Mouse (Mus musculus) neural tube, embryonic 10.5 days (tissue): ENCODE results near the gene Rbm6.

Experiments used
- DNase-seq: peaks from one replicate; pipeline ENCODE4 v3.0.0-alpha.2; 2017; ENCODE audit warnings: low spot score; ENCODE audit errors: extremely low spot score

Rbm6 gene

DNA sequence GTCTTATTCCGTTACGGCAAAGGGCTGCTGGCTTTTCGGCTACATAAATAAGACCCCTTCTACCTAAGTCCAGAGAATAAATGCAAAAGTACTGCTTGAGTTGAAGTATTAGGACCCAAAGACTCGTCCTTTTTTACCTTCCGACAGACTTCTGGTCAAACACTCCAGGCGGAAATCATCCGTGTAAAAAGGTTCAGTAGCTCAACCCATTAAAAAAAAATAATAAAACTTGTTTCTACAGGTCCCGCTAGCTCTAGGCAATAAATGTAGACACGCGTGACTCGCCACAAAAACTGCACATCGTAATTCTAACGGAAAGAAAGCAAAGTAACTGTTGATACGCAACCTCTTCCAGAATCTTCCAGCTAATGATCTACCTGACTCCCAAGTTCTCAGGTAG is at the start of gene Rbm6:
Rbm6 (minus strand) TSS at position 101 of the 400 bp plus-strand sequence.
- DNase-seq, result no peak

DNA sequence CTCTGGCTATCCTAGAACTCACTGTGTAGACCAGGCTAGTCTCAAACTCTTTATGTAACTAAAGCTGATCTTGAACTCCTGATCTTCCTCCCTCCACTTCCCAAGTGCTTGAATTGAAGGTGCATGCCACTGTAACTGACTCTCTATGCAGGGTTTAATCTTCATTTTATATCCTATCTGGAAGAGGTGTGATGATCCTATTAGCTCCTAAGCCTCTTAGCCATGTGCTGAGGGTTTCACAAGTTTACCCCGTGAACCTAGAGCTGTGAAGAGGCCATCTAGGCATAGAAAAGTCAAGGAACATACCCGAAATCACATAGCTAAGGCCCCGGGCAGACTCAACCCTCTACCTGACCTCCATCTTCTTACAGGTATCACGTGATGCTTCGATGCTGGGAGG is 46.4 kb upstream of the Rbm6 start:
- DNase-seq, result no peak

DNA sequence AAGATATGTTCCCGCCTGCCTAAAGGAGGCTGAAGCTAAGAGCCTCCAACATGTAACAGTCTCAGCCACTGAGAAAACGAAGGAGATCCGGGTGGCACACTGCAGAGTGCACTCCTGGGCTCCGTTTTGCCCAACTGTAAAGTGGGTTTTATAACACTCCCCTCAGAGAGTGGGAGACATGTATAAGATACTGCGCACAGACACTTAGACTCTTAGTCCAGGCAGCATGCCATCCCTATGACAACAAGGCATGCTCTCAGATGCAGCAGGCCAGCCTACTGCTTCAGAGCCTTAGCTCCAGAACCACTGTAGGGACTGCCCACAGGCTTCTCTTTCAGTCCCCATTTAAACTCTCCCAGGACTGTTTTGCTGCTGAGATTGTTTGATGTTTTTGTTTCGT is 45.8 kb upstream of the Rbm6 start:
- no peak for DNase-seq

DNA sequence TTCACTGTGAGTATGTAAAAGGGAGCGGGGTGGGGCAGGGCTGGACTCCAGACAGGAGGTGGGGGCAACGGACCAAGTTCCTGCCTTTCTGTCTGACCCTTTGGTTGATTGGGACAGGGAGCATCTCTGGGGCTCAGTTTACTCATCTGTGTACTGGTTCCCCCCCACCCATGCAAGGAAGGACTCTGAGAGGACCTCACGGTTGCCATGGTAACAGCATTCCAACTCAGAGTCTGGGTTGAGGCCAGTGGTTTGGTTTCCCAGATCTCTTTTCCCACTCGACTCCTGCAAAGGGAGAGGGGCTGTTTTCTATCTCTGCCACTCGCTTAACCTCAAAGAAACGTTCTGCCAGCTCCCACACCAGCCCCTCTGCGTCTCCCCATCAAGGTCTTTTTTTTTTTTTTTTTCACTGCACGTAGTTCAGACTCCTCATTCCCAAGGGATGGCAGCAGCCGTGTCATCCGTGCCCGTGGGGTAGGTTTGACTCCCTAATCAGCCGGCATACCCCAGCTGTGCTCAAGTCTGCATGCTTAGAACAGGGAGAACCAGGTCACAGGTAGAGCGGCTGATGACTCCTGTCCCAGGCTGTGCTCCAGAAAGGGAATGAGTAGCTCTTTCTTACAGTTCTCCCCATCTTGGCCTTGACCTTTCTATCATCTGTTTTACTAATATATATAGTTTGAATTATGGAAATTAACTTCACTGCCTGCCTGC is 45.0 kb upstream of the Rbm6 start:
- DNase-seq, result no peak

DNA sequence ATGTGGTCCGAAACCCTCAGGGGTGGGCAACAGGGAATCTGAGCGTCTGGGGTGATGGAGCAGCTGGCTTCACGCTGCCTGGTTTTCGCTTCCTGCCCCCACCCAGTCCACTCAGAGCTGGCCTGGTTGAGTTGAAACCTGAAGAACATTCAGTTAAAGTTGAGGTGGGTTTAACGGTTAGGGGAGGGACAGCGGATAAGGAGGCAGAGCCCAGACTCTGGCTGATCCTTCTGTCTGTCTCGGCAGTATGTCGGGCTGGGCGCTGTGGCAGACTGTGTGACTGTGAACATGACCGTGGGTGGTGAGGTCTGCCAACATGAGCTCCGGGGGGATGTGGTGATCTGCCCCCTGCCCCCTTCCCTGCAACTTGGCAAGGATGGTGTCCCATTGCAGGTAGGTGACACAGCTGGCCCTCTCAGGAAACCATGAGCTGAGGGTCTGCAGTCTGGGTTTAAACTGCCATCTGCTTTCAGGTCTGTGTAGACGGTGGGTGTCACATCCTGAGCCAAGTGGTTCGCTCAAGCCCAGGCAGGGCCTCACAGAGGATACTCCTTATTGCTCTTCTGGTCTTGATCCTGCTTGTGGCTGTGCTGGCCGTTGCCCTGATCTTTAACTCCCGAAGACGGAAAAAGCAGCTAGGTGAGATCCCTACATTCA is 41.9 kb upstream of the Rbm6 start:
- DNase-seq, result no peak

DNA sequence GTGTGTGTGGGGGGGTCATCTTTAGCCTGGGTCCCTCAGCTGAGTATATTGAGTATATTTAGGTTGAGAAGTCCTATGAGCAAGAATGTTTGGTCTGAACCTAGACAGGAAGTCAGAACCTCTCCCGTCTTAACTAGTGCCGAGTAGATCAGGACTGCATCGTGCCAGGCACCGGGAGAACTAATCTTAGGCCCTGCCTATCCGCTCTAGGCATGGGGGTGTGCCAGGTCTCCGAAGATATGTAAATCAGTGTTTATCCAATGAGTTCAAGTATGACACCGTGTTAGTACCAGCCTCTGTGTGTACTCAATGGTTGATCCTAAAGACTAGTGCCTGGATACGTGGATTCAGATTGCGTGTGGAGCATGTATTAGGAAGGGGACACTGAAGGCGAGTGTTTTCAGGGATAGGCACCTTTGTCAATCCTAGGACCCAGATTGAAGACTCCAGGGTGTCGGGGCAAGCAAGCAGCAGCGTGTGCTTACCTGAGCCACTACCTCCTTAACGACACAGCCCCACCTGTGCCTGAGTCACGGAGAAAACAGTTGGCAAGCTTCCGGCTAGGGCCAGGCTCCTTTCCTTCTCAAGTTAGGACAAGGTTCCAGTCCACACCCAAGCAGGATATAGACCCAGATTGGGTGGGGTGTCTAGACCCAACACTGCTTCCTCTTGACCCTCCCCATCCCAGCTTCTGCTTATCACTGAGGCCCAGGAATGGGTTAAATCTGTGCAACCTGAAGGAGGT is 37.2 kb upstream of the Rbm6 start:
- no peak for DNase-seq

DNA sequence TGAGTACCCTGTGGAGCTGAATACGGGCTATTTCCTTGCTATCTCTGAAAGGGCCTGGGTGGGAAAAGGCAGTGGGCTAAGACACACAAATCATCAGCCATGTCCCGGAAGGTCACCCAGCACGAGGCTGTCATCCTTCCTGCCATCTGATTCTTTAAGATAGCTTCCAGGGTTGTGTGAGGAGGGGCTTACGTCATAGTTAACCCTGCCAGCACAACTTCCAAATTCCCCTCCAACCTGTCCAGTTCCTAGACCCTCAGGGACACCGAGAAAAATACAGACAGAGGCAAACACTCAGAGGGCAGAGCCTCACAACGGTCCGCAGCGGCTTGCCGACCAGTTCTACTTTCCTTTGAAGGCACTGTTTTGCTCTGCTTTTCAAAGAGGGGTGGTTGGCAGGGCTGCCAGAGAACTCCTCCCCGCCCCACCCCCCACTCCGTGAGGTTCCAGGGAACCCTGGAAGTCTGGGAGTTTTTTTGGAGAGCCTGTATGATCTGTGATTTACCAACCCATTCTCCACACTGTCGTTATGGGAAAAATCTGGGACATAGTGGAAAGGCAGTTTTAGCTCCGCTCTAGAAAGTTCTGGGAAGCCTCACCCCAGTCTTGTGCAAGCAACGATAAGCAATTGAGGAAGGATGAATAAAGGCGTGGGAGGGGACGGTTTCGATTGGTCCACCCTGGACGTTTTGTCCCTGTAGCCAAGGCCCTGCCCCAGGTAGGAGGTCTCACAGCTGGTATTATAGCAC is 35.5 kb upstream of the Rbm6 start:
- no peak for DNase-seq

DNA sequence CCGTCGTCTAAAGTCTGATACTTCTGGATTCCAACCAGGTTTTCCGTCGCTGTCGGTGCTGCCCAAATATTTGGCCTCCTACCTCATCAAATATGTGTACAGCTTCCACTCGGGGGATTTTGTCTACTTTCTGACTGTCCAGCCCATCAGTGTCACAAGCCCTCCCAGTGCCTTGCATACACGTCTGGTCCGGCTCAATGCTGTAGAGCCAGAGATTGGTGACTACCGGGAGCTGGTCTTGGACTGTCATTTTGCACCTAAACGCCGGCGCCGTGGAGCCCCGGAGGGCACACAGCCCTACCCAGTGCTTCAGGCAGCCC is 34.7 kb upstream of the Rbm6 start:
- no peak for DNase-seq

DNA sequence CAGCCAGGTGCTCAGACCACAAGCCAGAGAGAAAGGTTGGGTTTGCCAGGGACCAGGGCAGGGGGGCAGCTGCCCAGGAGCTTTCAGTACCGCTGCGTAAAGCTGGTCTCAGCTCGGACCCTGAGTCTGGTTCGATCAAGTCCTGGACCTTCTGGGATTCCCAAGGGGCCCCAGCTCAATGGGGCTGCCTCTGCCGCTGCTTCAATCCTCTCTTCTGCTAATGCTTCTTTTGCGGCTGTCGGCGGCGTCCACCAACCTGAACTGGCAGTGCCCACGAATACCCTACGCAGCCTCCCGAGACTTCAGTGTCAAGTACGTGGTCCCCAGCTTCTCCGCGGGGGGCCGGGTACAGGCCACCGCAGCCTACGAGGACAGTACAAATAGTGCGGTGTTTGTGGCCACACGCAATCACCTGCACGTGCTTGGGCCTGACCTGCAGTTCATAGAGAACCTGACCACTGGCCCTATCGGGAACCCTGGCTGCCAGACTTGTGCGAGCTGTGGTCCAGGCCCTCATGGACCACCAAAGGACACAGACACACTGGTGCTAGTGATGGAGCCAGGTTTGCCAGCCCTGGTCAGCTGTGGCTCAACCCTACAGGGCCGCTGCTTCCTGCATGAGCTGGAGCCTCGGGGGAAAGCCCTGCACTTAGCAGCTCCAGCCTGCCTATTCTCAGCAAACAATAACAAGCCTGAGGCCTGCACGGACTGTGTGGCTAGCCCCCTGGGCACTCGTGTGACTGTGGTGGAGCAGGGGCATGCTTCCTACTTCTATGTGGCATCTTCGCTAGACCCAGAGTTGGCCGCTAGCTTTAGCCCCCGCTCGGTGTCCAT is 34.1 kb upstream of the Rbm6 start:
- no peak for DNase-seq

DNA sequence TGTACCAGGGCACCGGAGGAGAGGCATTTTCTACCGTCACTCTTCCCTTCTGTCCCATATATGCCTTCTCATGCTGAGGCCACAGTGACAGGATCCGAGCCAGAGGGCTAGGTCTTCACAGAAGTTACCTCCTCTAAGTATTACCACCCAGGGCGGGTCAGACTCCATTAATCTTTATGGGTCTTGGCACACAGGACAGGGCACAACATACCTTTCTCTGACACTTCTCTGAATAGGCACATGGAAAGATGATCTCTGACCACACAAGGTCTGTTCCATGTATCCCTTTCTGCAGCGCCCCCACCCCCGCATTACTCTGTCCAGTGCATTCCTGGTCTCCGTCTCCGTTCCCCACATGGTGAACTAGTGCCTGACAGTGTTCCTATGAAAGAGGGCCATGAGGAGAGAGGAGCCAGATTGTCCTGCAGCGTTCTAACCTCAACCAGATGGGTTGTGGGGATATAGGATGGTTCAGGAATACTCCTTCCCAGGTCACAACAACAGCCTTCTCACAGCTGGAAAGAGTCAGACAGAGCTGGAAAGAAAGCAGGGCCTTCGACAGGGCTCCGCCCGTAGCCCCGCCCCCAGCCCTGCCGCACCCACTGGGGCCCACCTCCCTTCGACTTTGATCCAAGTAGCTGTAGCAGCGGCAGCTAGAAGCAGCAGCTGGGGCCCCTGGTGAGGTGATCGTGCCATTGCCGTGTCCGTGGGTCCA is 33.4 kb upstream of the Rbm6 start, which contains the start of gene Mst1r:
Mst1r (plus strand) TSS at position 622 of the 715 bp plus-strand sequence.
- peak; percentile 65 for DNase-seq

DNA sequence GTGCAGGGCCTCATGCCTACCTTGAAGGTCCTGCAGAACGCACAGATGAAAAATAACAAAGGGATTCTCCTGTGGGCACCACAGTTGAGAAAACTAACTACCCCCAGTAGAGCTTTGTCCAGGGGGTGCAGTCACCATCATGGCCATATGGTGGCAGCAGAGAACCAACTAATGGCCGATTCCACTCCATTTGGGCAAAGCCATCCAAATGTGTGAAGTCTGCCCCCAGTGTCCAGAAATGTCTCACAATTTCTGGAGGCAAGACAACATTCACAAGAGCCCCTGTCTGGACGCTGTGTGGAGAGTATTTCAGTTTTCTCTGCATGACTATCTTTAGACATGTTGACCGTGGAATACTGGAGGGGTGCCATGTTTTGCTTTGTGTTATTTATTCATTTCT is 31.7 kb upstream of the Rbm6 start:
- peak; percentile 89 for DNase-seq

DNA sequence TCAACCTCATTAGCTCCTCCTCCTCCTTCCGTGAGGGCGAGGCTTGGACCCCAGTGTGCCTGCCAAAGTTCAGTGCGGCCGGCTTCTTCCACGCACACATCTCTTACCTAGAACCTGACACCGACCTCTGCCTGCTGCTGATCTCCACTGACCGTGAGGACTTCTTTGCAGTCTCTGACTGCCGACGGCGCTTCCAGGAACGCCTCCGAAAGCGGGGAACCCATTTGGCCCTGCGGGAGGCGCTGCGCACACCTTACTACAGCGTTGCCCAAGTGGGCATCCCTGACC is 28.5 kb upstream of the Rbm6 start:
- DNase-seq, result no peak

DNA sequence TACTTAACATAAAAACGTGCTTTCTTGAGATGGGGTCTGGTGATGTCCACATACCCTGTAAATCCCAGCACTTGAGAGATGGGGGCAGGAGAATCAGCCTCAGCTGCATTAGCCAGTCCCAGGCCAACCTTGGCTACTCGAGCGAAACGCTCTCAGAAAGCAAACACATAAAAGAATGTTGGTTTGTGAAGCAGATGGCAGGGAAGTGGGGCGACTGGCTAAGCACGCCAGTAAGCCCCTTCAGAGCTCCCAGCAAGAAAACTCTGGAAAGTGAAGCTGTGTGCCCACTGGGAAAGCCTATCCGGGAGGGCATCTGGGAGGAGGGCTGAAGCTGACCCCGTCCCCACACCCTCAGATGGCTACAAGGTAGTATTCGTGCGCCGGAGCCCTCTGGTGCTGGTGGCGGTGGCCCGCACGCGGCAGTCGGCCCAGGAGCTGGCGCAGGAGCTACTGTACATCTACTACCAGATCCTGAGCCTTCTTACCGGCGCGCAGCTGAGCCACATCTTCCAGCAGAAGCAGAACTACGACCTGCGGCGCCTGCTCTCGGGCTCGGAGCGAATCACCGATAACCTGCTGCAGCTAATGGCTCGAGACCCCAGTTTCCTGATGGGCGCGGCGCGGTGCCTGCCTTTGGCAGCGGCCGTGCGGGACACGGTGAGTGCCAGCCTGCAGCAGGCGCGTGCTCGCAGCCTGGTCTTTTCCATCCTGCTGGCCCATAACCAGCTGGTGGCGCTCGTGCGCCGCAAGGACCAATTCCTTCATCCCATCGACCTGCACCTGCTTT is 28.0 kb upstream of the Rbm6 start:
- DNase-seq, result peak; percentile 82

DNA sequence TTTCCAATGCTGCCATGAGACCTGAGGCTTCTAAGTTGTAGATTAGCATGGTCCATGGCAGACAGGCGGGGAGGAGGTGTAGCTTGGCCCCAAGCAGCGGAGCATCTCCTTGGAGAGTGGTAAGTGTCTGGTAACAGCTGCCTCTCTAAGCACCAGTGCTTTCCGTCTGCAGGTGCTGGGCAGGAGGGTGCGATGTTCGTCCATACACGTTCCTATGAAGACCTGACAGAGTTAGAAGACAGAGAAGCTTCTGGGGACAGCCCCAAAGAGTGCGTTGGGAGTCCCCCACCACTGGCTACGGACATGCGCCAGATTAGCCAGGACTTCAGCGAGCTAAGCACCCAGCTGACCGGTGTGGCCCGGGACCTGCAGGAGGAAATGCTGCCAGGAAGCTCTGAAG is 26.8 kb upstream of the Rbm6 start:
- DNase-seq, result no peak

DNA sequence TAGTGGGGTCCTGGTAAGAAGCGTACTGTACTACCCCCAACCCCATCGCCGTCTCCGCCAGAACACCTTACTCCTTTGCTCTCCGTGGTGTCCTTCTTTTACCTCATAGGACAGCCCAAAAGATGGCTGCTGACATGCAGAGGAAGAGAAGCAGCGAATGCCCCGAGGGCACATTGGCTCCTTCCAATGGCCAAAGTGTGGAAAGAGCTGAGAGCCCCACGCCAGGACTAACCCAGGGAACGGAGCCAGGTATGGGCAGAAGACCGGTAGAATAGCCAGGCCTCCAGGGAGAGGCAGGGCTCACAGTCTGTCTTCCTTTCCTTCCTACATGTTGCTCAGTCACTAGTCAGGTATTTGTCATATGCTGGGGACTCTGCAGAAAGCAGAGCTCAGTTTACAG is 25.5 kb upstream of the Rbm6 start:
- DNase-seq, result no peak

DNA sequence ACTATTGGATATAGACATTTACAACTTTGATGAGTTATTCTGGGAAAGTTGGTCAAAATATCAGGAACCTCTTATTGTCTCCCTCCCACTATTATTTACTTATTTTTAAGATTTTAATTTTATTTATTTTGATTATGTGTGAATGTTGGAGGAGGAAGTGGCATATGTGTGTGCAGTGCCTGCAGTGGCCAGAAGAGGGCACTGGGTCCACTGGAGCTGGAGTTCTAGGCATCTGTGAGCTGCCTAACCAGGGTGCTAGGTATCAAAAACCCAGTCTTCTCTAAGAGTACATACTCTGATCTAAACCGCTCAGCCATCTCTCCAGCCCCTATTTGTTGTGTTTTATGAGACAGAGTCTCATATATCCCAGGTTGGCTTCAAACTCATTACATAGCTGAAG is 18.0 kb upstream of the Rbm6 start:
- no peak for DNase-seq

DNA sequence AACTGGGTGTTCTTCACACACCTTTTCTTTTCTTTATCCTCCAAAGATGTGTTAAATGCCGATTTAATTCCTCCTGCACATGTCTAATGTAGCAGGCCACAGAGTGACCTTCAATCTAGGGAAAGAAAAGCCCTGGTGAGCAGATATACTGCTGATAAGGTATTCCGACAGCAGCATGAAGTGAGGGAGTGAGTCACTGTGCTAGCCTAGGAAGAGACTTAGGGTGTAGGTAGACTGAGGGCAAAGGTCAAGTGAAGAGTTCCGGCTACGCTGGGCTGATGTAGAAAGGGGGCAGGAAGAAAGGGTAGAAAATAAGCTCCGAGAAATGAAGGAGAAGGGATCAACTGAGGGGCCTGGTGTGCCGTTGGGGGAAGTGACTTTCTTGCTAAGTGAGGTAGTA is 17.2 kb upstream of the Rbm6 start:
- no peak for DNase-seq

DNA sequence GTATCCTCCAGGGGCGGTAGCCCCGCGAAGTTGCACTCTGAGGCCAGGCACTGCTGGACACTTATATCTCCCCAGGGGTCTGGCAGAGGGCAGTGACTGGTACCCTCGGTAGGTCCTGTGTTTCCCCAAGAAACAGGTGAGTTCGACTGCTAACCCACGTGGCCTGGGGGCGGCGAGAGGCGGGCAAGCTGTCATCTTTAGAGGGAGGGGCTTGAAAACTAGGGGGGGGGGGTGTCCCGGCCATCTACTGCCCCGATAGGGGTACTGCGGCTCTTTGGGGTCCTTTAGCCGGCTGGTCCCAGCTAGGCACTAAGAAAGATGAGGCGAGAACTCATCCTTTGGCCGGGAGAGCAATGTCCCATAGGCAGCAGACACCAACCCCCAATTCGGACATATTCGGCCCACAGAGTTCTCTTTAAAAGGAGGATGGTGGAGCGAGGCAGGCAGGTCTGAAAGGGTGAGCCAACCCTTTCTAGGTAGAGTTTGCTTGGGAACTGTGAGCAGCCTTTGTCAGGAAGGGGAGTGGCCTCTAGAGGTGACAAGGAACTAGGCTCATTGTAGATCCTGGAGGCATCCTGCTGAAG is 15.3 kb upstream of the Rbm6 start:
- no peak for DNase-seq

DNA sequence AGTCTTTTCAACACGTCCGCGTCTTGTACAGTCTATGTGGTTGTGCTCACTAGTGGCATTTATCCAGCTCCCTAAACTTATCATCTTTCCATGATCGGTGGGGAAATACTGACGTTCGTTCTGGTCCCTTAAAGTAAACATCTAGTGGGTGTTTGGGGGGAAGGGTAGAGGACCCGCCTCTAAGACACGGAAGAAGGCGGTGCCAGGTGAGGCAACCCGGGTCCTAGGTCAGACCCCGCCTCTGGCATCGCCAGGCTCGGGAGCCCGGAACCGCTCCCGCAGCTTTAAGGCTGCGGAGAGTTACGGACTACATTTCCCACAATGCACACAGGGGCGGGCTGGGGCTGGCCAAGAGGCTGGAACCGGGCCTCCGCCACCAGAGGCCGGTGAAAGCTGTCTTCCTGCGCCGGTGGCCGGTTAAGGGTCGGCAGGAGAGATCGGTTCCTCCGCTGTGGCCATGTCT is 14.8 kb upstream of the Rbm6 start, which contains the start of gene Mon1a:
Mon1a (plus strand) TSS at position 348 of the 463 bp plus-strand sequence.
- DNase-seq, result peak; percentile 79
